Mouse (Mus musculus): ENCODE measurements around the gene Tmcc3. TPM values are rescaled to one million over a fixed set of nuclear protein-coding genes. Genes with fewer than 3 reads are reported as not detected.
A peak's percentile ranks its signal among the peaks of the same experiment; 100 is the strongest.

The Tmcc3 gene
- polyA plus RNA-seq, 1 experiment from 2014 or later: 5.7 TPM

- DNase-seq (ENCODE audit: low spot score) (no peak), ATAC-seq (ENCODE audit: low FRiP score) (no peak)
- Histone ChIP-seq H3K4me1 (replicated peaks; ENCODE audit: control insufficient read depth, insufficient read depth, low read length) (no peaks in the 10 kb centered on the region), H3K4me3 (ENCODE audit: low read depth, low read length) (no peak overlapping the region), H3K36me3 (ENCODE audit: control insufficient read depth, insufficient read depth, low read length) (no peaks in the 10 kb centered on the region), H3K27ac (ENCODE audit: low read depth, low read length) (no peak overlapping the region), H3K9me3 (ENCODE audit: control insufficient read depth, low read length) (no peaks in the 10 kb centered on the region), H3K27me3 (ENCODE audit: control insufficient read depth, insufficient read depth, low read length) (no peaks in the 10 kb centered on the region), H3K9ac (ENCODE audit: low read depth, low read length) (no peak overlapping the region), H3K4me2 (replicated peaks; ENCODE audit: low read depth, low read length) (no peak overlapping the region)
- WGBS: 72% methylated on average over 12 of the region's 12 CpGs
Measured at GRCm38 (mm10) chr10:94572772-94573171, 261.0 kb downstream of the Tmcc3 start.

- no peaks in the 10 kb centered on the region for H3K36me3 ChIP-seq (ENCODE audit: control insufficient read depth, insufficient read depth, low read length)
- H3K4me1 ChIP-seq (replicated peaks; ENCODE audit: control insufficient read depth, insufficient read depth, low read length): no peaks in the 10 kb centered on the region
- WGBS: 84% methylated on average over 13 of the region's 13 CpGs
- no peaks in the 10 kb centered on the region for H3K27me3 ChIP-seq (ENCODE audit: control insufficient read depth, insufficient read depth, low read length)
- no peak overlapping the region for H3K4me2 ChIP-seq (replicated peaks; ENCODE audit: low read depth, low read length)
- no peak overlapping the region for H3K9ac ChIP-seq (ENCODE audit: low read depth, low read length)
- no peak overlapping the region for H3K27ac ChIP-seq (ENCODE audit: low read depth, low read length)
- H3K4me3 ChIP-seq (ENCODE audit: low read depth, low read length): no peak overlapping the region
- DNase-seq (ENCODE audit: low spot score): no peak
- no peaks in the 10 kb centered on the region for H3K9me3 ChIP-seq (ENCODE audit: control insufficient read depth, low read length)
- no peak for ATAC-seq (ENCODE audit: low FRiP score)
Measured at GRCm38 (mm10) chr10:94574451-94575333, 262.9 kb downstream of the Tmcc3 start.

GRCm38 (mm10) chr10:94575958-94576357, 264.2 kb downstream of the Tmcc3 start:
- ATAC-seq (ENCODE audit: low FRiP score) (no peak), DNase-seq (ENCODE audit: low spot score) (no peak)
- WGBS: 66% methylated on average over 8 of the region's 8 CpGs
- Histone ChIP-seq H3K4me1 (replicated peaks; ENCODE audit: control insufficient read depth, insufficient read depth, low read length) (no peaks in the 10 kb centered on the region), H3K36me3 (ENCODE audit: control insufficient read depth, insufficient read depth, low read length) (no peaks in the 10 kb centered on the region), H3K4me2 (replicated peaks; ENCODE audit: low read depth, low read length) (no peak overlapping the region), H3K27me3 (ENCODE audit: control insufficient read depth, insufficient read depth, low read length) (no peaks in the 10 kb centered on the region), H3K9ac (ENCODE audit: low read depth, low read length) (no peak overlapping the region), H3K4me3 (ENCODE audit: low read depth, low read length) (no peak overlapping the region), H3K27ac (ENCODE audit: low read depth, low read length) (no peak overlapping the region), H3K9me3 (ENCODE audit: control insufficient read depth, low read length) (no peaks in the 10 kb centered on the region)

GRCm38 (mm10) chr10:94578870-94579269, 267.1 kb downstream of the Tmcc3 start:
- Histone ChIP-seq H3K4me1 (replicated peaks; ENCODE audit: control insufficient read depth, insufficient read depth, low read length) (no peaks in the 10 kb centered on the region), H3K9me3 (ENCODE audit: control insufficient read depth, low read length) (no peaks in the 10 kb centered on the region), H3K9ac (ENCODE audit: low read depth, low read length) (no peak overlapping the region), H3K36me3 (ENCODE audit: control insufficient read depth, insufficient read depth, low read length) (no peaks in the 10 kb centered on the region), H3K4me3 (ENCODE audit: low read depth, low read length) (no peak overlapping the region), H3K27me3 (ENCODE audit: control insufficient read depth, insufficient read depth, low read length) (no peaks in the 10 kb centered on the region), H3K4me2 (replicated peaks; ENCODE audit: low read depth, low read length) (no peak overlapping the region), H3K27ac (ENCODE audit: low read depth, low read length) (no peak overlapping the region)
- 94% methylated on average over 15 of the region's 15 CpGs for WGBS
- no peak for DNase-seq (ENCODE audit: low spot score)
- no peak for ATAC-seq (ENCODE audit: low FRiP score)

- ATAC-seq (ENCODE audit: low FRiP score): no peak
- DNase-seq (ENCODE audit: low spot score): no peak
- Histone ChIP-seq H3K9ac (ENCODE audit: low read depth, low read length) (no peak overlapping the region), H3K27me3 (ENCODE audit: control insufficient read depth, insufficient read depth, low read length) (no peaks in the 10 kb centered on the region), H3K36me3 (ENCODE audit: control insufficient read depth, insufficient read depth, low read length) (no peaks in the 10 kb centered on the region), H3K9me3 (ENCODE audit: control insufficient read depth, low read length) (no peaks in the 10 kb centered on the region), H3K4me2 (replicated peaks; ENCODE audit: low read depth, low read length) (no peak overlapping the region), H3K27ac (ENCODE audit: low read depth, low read length) (no peak overlapping the region), H3K4me3 (ENCODE audit: low read depth, low read length) (no peak overlapping the region), H3K4me1 (replicated peaks; ENCODE audit: control insufficient read depth, insufficient read depth, low read length) (no peaks in the 10 kb centered on the region; the same call in 1 of the 2 replicates)
- WGBS: 91% methylated on average over 3 of the region's 3 CpGs
Measured at GRCm38 (mm10) chr10:94581384-94581783, 269.6 kb downstream of the Tmcc3 start.

- H3K27ac ChIP-seq (ENCODE audit: low read depth, low read length): no peak overlapping the region
- WGBS: 80% methylated on average over 4 of the region's 4 CpGs
- no peak overlapping the region for H3K4me3 ChIP-seq (ENCODE audit: low read depth, low read length)
- no peak overlapping the region for H3K9ac ChIP-seq (ENCODE audit: low read depth, low read length)
- no peak for DNase-seq (ENCODE audit: low spot score)
- H3K4me2 ChIP-seq (replicated peaks; ENCODE audit: low read depth, low read length): no peak overlapping the region
- ATAC-seq (ENCODE audit: low FRiP score): no peak
- no peaks in the 10 kb centered on the region for H3K9me3 ChIP-seq (ENCODE audit: control insufficient read depth, low read length)
- H3K36me3 ChIP-seq (ENCODE audit: control insufficient read depth, insufficient read depth, low read length): no peaks in the 10 kb centered on the region
- no peaks in the 10 kb centered on the region; the same call in 1 of the 2 replicates for H3K4me1 ChIP-seq (replicated peaks; ENCODE audit: control insufficient read depth, insufficient read depth, low read length)
- no peaks in the 10 kb centered on the region for H3K27me3 ChIP-seq (ENCODE audit: control insufficient read depth, insufficient read depth, low read length)
Measured at GRCm38 (mm10) chr10:94583714-94584113, 272.0 kb downstream of the Tmcc3 start.

GRCm38 (mm10) chr10:94584851-94585359, 273.2 kb downstream of the Tmcc3 start:
- no peaks in the 10 kb centered on the region; the same call in 1 of the 2 replicates for H3K4me1 ChIP-seq (replicated peaks; ENCODE audit: control insufficient read depth, insufficient read depth, low read length)
- no peak overlapping the region for H3K27ac ChIP-seq (ENCODE audit: low read depth, low read length)
- 0 out of 2 replicates have a peak overlapping the region, but pooled peaks have one; percentile 9 for H3K4me2 ChIP-seq (replicated peaks; ENCODE audit: low read depth, low read length)
- ATAC-seq (ENCODE audit: low FRiP score) (peak; percentile 33), DNase-seq (ENCODE audit: low spot score) (peak; percentile 16)
- H3K4me3 ChIP-seq (ENCODE audit: low read depth, low read length): no peak overlapping the region
- H3K36me3 ChIP-seq (ENCODE audit: control insufficient read depth, insufficient read depth, low read length): no peaks in the 10 kb centered on the region
- H3K9me3 ChIP-seq (ENCODE audit: control insufficient read depth, low read length): no peaks in the 10 kb centered on the region
- 44% methylated on average over 17 of the region's 17 CpGs for WGBS
- H3K27me3 ChIP-seq (ENCODE audit: control insufficient read depth, insufficient read depth, low read length): no peaks in the 10 kb centered on the region
- H3K9ac ChIP-seq (ENCODE audit: low read depth, low read length): no peak overlapping the region

- ATAC-seq (ENCODE audit: low FRiP score) (no peak), DNase-seq (ENCODE audit: low spot score) (no peak)
- Histone ChIP-seq H3K27me3 (ENCODE audit: control insufficient read depth, insufficient read depth, low read length) (no peaks in the 10 kb centered on the region), H3K36me3 (ENCODE audit: control insufficient read depth, insufficient read depth, low read length) (no peaks in the 10 kb centered on the region), H3K4me2 (replicated peaks; ENCODE audit: low read depth, low read length) (no peak overlapping the region), H3K27ac (ENCODE audit: low read depth, low read length) (no peak overlapping the region), H3K4me1 (replicated peaks; ENCODE audit: control insufficient read depth, insufficient read depth, low read length) (no peaks in the 10 kb centered on the region; the same call in 1 of the 2 replicates), H3K9me3 (ENCODE audit: control insufficient read depth, low read length) (no peaks in the 10 kb centered on the region), H3K4me3 (ENCODE audit: low read depth, low read length) (no peak overlapping the region), H3K9ac (ENCODE audit: low read depth, low read length) (no peak overlapping the region)
- WGBS: 72% methylated on average over 8 of the region's 8 CpGs
Measured at GRCm38 (mm10) chr10:94585819-94586218, 274.1 kb downstream of the Tmcc3 start.

GRCm38 (mm10) chr10:94588976-94589375, 277.2 kb downstream of the Tmcc3 start:
- H3K9ac ChIP-seq (ENCODE audit: low read depth, low read length): no peak overlapping the region
- H3K4me2 ChIP-seq (replicated peaks; ENCODE audit: low read depth, low read length): no peak overlapping the region
- ATAC-seq (ENCODE audit: low FRiP score): no peak
- H3K27me3 ChIP-seq (ENCODE audit: control insufficient read depth, insufficient read depth, low read length): no peaks in the 10 kb centered on the region
- DNase-seq (ENCODE audit: low spot score): no peak
- H3K4me3 ChIP-seq (ENCODE audit: low read depth, low read length): no peak overlapping the region
- H3K9me3 ChIP-seq (ENCODE audit: control insufficient read depth, low read length): no peaks in the 10 kb centered on the region
- no peaks in the 10 kb centered on the region; the same call in 1 of the 2 replicates for H3K4me1 ChIP-seq (replicated peaks; ENCODE audit: control insufficient read depth, insufficient read depth, low read length)
- H3K27ac ChIP-seq (ENCODE audit: low read depth, low read length): no peak overlapping the region
- no peaks in the 10 kb centered on the region for H3K36me3 ChIP-seq (ENCODE audit: control insufficient read depth, insufficient read depth, low read length)
- 94% methylated on average over 5 of the region's 5 CpGs for WGBS
